8 mouse cellular contexts compared by ENCODE assay signal in genomic region chr5:112573916-112574315, GRCm38 (mm10). TPM values are rescaled to one million over a fixed set of nuclear protein-coding genes. Genes with fewer than 3 reads are reported as not detected.
DNase-seq lines count a peak whose midpoint lies in the region; ATAC-seq and TF ChIP-seq lines count a peak whose summit lies in the region.

No protein-coding gene starts in this region.

- H3K4me3 ChIP-seq in intestine, postnatal 0 days (ENCODE audit: low read depth, low read length), result no peak overlapping the region
- H3K4me3 ChIP-seq in intestine, embryonic 15.5 days (replicated peaks), result no peak overlapping the region
- H3K4me3 ChIP-seq in hindbrain, postnatal 0 days (ENCODE audit: low read length), result peak overlapping the region; percentile 81
- H3K4me3 ChIP-seq in liver, embryonic 14.5 days (ENCODE audit: insufficient read depth in 1 of 2, low read depth in 2 of 2, low read length in 2 of 2), result no peak overlapping the region

- peak; percentile 62 for DNase-seq in adrenal gland, postnatal 10 days
- peak; percentile 54 for DNase-seq in embryo, embryonic 9.5 days (ENCODE audit: extremely low spot score)
- DNase-seq in hindbrain, postnatal 0 days (ENCODE audit: low spot score), result peak; percentile 93
- DNase-seq in liver, embryonic 14.5 days (ENCODE audit: low read depth in 3 of 3, low spot score in 3 of 3), result no peak
- peak; percentile 45 for DNase-seq in retina, adult 2 months (ENCODE audit: low read depth, low spot score)
- DNase-seq in spleen, postnatal 36 days (ENCODE audit: low spot score in 2 of 2), result no peak

- 0 out of 2 replicates have a peak, but pooled peaks have one; percentile 43 for ATAC-seq in intestine, postnatal 0 days
- no peak for ATAC-seq in intestine, embryonic 15.5 days
- peak; percentile 70 for ATAC-seq in hindbrain, postnatal 0 days
- no peak for ATAC-seq in liver, embryonic 14.5 days (ENCODE audit: insufficient read depth)

- H3K27me3 ChIP-seq in intestine, postnatal 0 days (replicated peaks; ENCODE audit: control insufficient read depth, insufficient read depth, low read length), result peaks cover 41% of the 10 kb centered on the region
- H3K27me3 ChIP-seq in intestine, embryonic 15.5 days (replicated peaks), result peaks cover 45% of the 10 kb centered on the region
- H3K27me3 ChIP-seq in hindbrain, postnatal 0 days (ENCODE audit: insufficient read depth, low read length), result no peaks in the 10 kb centered on the region
- H3K27me3 ChIP-seq in liver, embryonic 14.5 days (ENCODE audit: control insufficient read depth, insufficient read depth, low read length), result peaks cover 23% of the 10 kb centered on the region

- H3K36me3 ChIP-seq in intestine, postnatal 0 days (ENCODE audit: control insufficient read depth, insufficient read depth), result no peaks in the 10 kb centered on the region
- H3K36me3 ChIP-seq in intestine, embryonic 15.5 days, result no peaks in the 10 kb centered on the region
- H3K36me3 ChIP-seq in hindbrain, postnatal 0 days (ENCODE audit: insufficient read depth, low read length), result no peaks in the 10 kb centered on the region
- no peaks in the 10 kb centered on the region for H3K36me3 ChIP-seq in liver, embryonic 14.5 days (replicated peaks; ENCODE audit: control insufficient read depth, insufficient read depth, low read depth)

- no peaks in the 10 kb centered on the region for H3K9me3 ChIP-seq in intestine, postnatal 0 days (ENCODE audit: control insufficient read depth)
- H3K9me3 ChIP-seq in intestine, embryonic 15.5 days, result no peaks in the 10 kb centered on the region
- no peaks in the 10 kb centered on the region for H3K9me3 ChIP-seq in hindbrain, postnatal 0 days (ENCODE audit: low read length)
- H3K9me3 ChIP-seq in liver, embryonic 14.5 days (ENCODE audit: control insufficient read depth, low read length), result no peaks in the 10 kb centered on the region

- no peak overlapping the region for H3K4me2 ChIP-seq in intestine, postnatal 0 days (replicated peaks; ENCODE audit: low read depth)
- H3K4me2 ChIP-seq in intestine, embryonic 15.5 days (replicated peaks), result no peak overlapping the region
- H3K4me2 ChIP-seq in hindbrain, postnatal 0 days (ENCODE audit: low read depth, low read length), result peak overlapping the region; percentile 75
- no peak overlapping the region for H3K4me2 ChIP-seq in liver, embryonic 14.5 days (ENCODE audit: low read depth)

- H3K9ac ChIP-seq in intestine, postnatal 0 days (ENCODE audit: low read depth, low read length), result no peak overlapping the region
- no peak overlapping the region for H3K9ac ChIP-seq in intestine, embryonic 15.5 days
- H3K9ac ChIP-seq in hindbrain, postnatal 0 days (replicated peaks; ENCODE audit: low read length), result peak overlapping the region; percentile 41
- no peak overlapping the region for H3K9ac ChIP-seq in liver, embryonic 14.5 days (replicated peaks)

- TF ChIP-seq EP300 in liver, embryonic 14.5 days (IDR thresholded peaks at IDR 0.05; ENCODE audit: low read depth), result no peak

- WGBS in intestine, postnatal 0 days, result 12% methylated on average over 8 of the region's 8 CpGs
- 11% methylated on average over 8 of the region's 8 CpGs for WGBS in intestine, embryonic 15.5 days
- 5% methylated on average over 8 of the region's 8 CpGs for WGBS in hindbrain, postnatal 0 days
- WGBS in liver, embryonic 14.5 days (ENCODE audit: insufficient replicate concordance), result 13% methylated on average over 8 of the region's 8 CpGs

- H3K4me1 ChIP-seq in intestine, postnatal 0 days (replicated peaks; ENCODE audit: control insufficient read depth, insufficient read depth, low read length), result no peaks in the 10 kb centered on the region
- peaks cover 18% of the 10 kb centered on the region for H3K4me1 ChIP-seq in intestine, embryonic 15.5 days (replicated peaks)
- H3K4me1 ChIP-seq in hindbrain, postnatal 0 days (ENCODE audit: insufficient read depth, low read length), result peaks cover 29% of the 10 kb centered on the region
- H3K4me1 ChIP-seq in liver, embryonic 14.5 days (replicated peaks; ENCODE audit: control insufficient read depth in 2 of 2, insufficient read depth in 2 of 2, low read length in 1 of 2), result no peaks in the 10 kb centered on the region

- TF ChIP-seq CTCF in intestine, postnatal 0 days (IDR thresholded peaks at IDR 0.05; ENCODE audit: low read depth), result peak; percentile 89
- peak; percentile 99 for TF ChIP-seq CTCF in hindbrain, postnatal 0 days (IDR thresholded peaks at IDR 0.05; ENCODE audit: low read depth)
- TF ChIP-seq CTCF in liver, embryonic 14.5 days (IDR thresholded peaks at IDR 0.05; ENCODE audit: low read depth), result peak; percentile 71

- H3K27ac ChIP-seq in intestine, postnatal 0 days (ENCODE audit: low read depth, low read length), result no peak overlapping the region
- H3K27ac ChIP-seq in intestine, embryonic 15.5 days, result no peak overlapping the region
- H3K27ac ChIP-seq in hindbrain, postnatal 0 days, result peak overlapping the region; percentile 22; the same call in 1 of the 2 replicates
- H3K27ac ChIP-seq in liver, embryonic 14.5 days, result no peak overlapping the region

RNA-seq across cellular contexts. Expression of gene Sez6l, which starts 3.1 kb away (rescaled TPM):
- 0.55 and 0.63 TPM in 2 replicates for polyA plus RNA-seq in intestine, postnatal 0 days (2015; fragmentation: Nextera tagmentation; extraction: Ambion mirVana)
- polyA plus RNA-seq in intestine, embryonic 15.5 days (2015; fragmentation: Nextera tagmentation; extraction: Ambion mirVana), result 1.8 and 2.0 TPM in 2 replicates
- total RNA-seq in adrenal gland, postnatal 10 days (2021), result 1 to 10 TPM; 3.8 to 4.5 TPM
- total RNA-seq in hindbrain, postnatal 0 days (2014; rRNA removed), result 80.1 and 93.5 TPM in 2 replicates
- polyA plus RNA-seq in hindbrain, postnatal 0 days (2015; fragmentation: Nextera tagmentation; extraction: Ambion mirVana), result 39.5 and 43.5 TPM in 2 replicates
- polyA plus RNA-seq in liver, embryonic 14.5 days (2012; rRNA removed), result 0.03 and 0.09 TPM in 2 replicates
- polyA plus RNA-seq in liver, embryonic 14.5 days (2014; fragmentation: Nextera tagmentation; extraction: Ambion mirVana), result not detected in 2 replicates

Comparison
In these comparisons a context has a peak if more than half of its experiments do, and no peak if none do; other contexts are left out.
1. ATAC-seq: peak in intestine, postnatal 0 days (single experiment) and hindbrain, postnatal 0 days (single experiment); none in intestine, embryonic 15.5 days (single experiment) and liver, embryonic 14.5 days (single experiment).
2. DNase-seq: peak in adrenal gland, postnatal 10 days (single experiment), embryo, embryonic 9.5 days (single experiment), hindbrain, postnatal 0 days (single experiment) and retina, adult 2 months (single experiment); none in liver, embryonic 14.5 days (0 of 3) and spleen, postnatal 36 days (0 of 2).
3. RNA of gene Sez6l, which starts 3.1 kb away (polyA plus RNA-seq): 39.5 to 43.5 TPM in hindbrain, postnatal 0 days; 1.8 to 2.0 TPM in intestine, embryonic 15.5 days, 0.55 to 0.63 TPM in intestine, postnatal 0 days and 0.03 to 0.09 TPM in liver, embryonic 14.5 days; every median in the first group is over 10 times any median in the second.
4. Peak in every context shown above with its lines, with median percentiles within 50 percentile points of each other: CTCF ChIP-seq.